In the genomic region with DNA sequence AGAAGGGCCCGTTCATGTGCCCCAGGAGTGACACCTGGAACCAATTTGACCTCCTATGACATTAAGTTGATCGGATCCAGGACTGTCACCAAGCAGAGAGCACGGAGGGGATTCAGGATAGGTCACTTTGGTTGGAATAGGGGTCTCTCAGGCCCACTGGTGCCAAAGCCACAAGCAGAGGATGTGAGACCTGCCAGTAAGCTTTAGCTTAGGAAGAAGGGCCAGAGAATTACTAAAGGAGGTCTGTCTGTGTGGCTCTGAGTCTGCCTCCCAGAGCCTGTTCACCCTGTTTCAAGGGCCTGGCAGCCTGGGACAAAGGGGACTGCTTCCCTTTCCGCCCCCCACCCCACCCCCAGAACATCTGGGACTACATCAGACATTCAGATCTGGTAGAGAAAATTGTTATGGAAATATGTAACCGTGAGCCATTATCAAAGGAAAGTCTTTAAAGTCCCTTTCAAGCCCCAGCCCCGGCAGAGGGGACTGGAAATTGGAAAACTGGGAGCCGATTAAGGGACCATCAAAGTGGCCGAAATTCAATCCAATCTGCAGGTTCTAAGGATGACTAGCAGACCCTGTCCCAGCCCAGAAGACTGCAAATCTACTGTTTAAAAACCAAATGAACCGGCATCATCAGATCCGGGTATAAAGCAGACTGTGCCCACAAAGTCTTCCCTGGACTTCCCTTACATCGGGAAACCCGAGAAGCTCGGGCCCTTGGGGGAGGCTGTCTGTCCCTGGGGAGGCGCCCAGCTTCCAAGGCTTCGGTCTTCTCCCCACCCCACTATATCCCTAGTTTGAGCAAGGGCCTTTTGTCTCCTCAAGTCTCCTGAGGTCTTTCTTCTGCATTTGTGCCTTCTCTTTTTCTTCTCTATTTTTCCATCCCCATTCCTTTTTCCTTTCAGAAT, we compare ENCODE assay signal across 34 mouse cellular contexts. TPM values are rescaled to one million over a fixed set of nuclear protein-coding genes. Genes with fewer than 3 reads are reported as not detected.
A peak's percentile ranks its signal among the peaks of the same experiment; 100 is the strongest.
DNase-seq lines count a peak whose midpoint lies in the region; ATAC-seq lines count a peak whose summit lies in the region.
"Had no signal": no experiment of that assay in that cellular context is flagged by ENCODE, and none has a peak within 500 bp of the region (broad histone marks: within the 10 kb centered on the region; RNA-seq: fewer than 3 reads in every experiment).

No protein-coding gene starts in this region.

- no peak overlapping the region for H3K9ac ChIP-seq in liver, embryonic 12.5 days
- H3K9ac ChIP-seq: liver, embryonic 15.5 days; lung, embryonic 15.5 days; neural tube, embryonic 12.5 days had no signal

- no peak overlapping the region for H3K4me2 ChIP-seq in liver, embryonic 12.5 days
- H3K4me2 ChIP-seq: liver, embryonic 15.5 days; lung, embryonic 15.5 days; neural tube, embryonic 12.5 days had no signal

- no peak overlapping the region for H3K27ac ChIP-seq in liver, embryonic 12.5 days
- H3K27ac ChIP-seq in embryonic facial prominence, embryonic 10.5 days (replicated peaks): peak overlapping the region; percentile 71
- H3K27ac ChIP-seq in limb, embryonic 10.5 days: peak overlapping the region; percentile 89
- H3K27ac ChIP-seq: heart, embryonic 10.5 days; layer of hippocampus, adult 2 months; liver, embryonic 15.5 days; lung, embryonic 15.5 days; neural tube, embryonic 12.5 days had no signal

- no peaks in the 10 kb centered on the region for H3K9me3 ChIP-seq in liver, embryonic 12.5 days (replicated peaks)
- no peaks in the 10 kb centered on the region for H3K9me3 ChIP-seq in embryonic facial prominence, embryonic 10.5 days
- H3K9me3 ChIP-seq in limb, embryonic 10.5 days (replicated peaks): no peaks in the 10 kb centered on the region
- H3K9me3 ChIP-seq: heart, embryonic 10.5 days; liver, embryonic 15.5 days; lung, embryonic 15.5 days; neural tube, embryonic 12.5 days had no signal

- no peak for ATAC-seq in liver, embryonic 12.5 days
- ATAC-seq: forebrain, embryonic 16.5 days; hindbrain, embryonic 16.5 days; intestine, postnatal 0 days had no signal

- peaks cover 79% of the 10 kb centered on the region for H3K27me3 ChIP-seq in liver, embryonic 12.5 days (replicated peaks)
- peaks cover 81% of the 10 kb centered on the region for H3K27me3 ChIP-seq in embryonic facial prominence, embryonic 10.5 days (replicated peaks; ENCODE audit: low read depth, poor library complexity, severe bottlenecking)
- H3K27me3 ChIP-seq in limb, embryonic 10.5 days (ENCODE audit: low read depth, poor library complexity, severe bottlenecking): peaks cover 75% of the 10 kb centered on the region

- H3K4me1 ChIP-seq in liver, embryonic 12.5 days: peaks cover 20% of the 10 kb centered on the region
- peaks cover 80% of the 10 kb centered on the region for H3K4me1 ChIP-seq in embryonic facial prominence, embryonic 10.5 days
- H3K4me1 ChIP-seq in limb, embryonic 10.5 days: peaks cover 71% of the 10 kb centered on the region

- H3K4me3 ChIP-seq in liver, embryonic 12.5 days: no peak overlapping the region
- H3K4me3 ChIP-seq in embryonic facial prominence, embryonic 10.5 days: peak overlapping the region; percentile 58
- H3K4me3 ChIP-seq in limb, embryonic 10.5 days: peak overlapping the region; percentile 26
- H3K4me3 ChIP-seq: erythroblast, embryonic 14.5 days; heart, embryonic 10.5 days; layer of hippocampus, adult 2 months; liver, embryonic 15.5 days; lung, embryonic 15.5 days; neural tube, embryonic 12.5 days had no signal

- WGBS in liver, embryonic 12.5 days (ENCODE audit: insufficient replicate concordance): 7% methylated on average over 15 of the region's 15 CpGs
- WGBS in embryonic facial prominence, embryonic 10.5 days: 2% methylated on average over 15 of the region's 15 CpGs
- WGBS in limb, embryonic 10.5 days: 3% methylated on average over 15 of the region's 15 CpGs

- H3K36me3 ChIP-seq in liver, embryonic 12.5 days: no peaks in the 10 kb centered on the region
- H3K36me3 ChIP-seq in embryonic facial prominence, embryonic 10.5 days (replicated peaks): no peaks in the 10 kb centered on the region
- H3K36me3 ChIP-seq in limb, embryonic 10.5 days: no peaks in the 10 kb centered on the region
- H3K36me3 ChIP-seq: heart, embryonic 10.5 days; liver, embryonic 15.5 days; lung, embryonic 15.5 days; neural tube, embryonic 12.5 days had no signal

- DNase-seq in embryo, embryonic 10 days (ENCODE audit: low spot score): peak; percentile 17
- no peak for DNase-seq in embryo, embryonic 11 days
- DNase-seq in liver: peak; percentile 2
- DNase-seq in embryonic facial prominence, embryonic 10.5 days (ENCODE audit: low spot score): peak; percentile 57
- DNase-seq in limb, embryonic 10.5 days (ENCODE audit: low spot score): peak; percentile 54
- DNase-seq in adrenal gland, postnatal 25 days: no peak
- DNase-seq in frontal cortex, postnatal 10 days (ENCODE audit: low spot score in 2 of 2): no peak
- DNase-seq: adrenal gland, postnatal 14 days; cerebellum, adult 11 months; cerebellum, adult 9-11 months; heart, postnatal 4 days; kidney, postnatal 25 days; retina, postnatal 1 day; thymus, postnatal 14 days had no signal

RNA-seq across cellular contexts. Expression of a gene that starts 13.5 kb away (rescaled TPM):
- 0.69 and 0.76 TPM in 2 replicates for polyA plus RNA-seq in liver, embryonic 12.5 days (2016; fragmentation: Nextera tagmentation; extraction: Ambion mirVana)
- 41.8 and 43.5 TPM in 2 replicates for polyA plus RNA-seq in embryonic facial prominence, embryonic 10.5 days (2016; fragmentation: Nextera tagmentation; extraction: Ambion mirVana)
- 31.1 and 37.4 TPM in 2 replicates for polyA plus RNA-seq in limb, embryonic 10.5 days (2016; fragmentation: Nextera tagmentation; extraction: Ambion mirVana)
- total RNA-seq in adrenal gland, postnatal 25 days (2021): not detected in 2 replicates
- total RNA-seq: adrenal gland, postnatal 14 days; common myeloid progenitor, adult 5-6 weeks; gastrocnemius, adult 18-20 months; granulocyte monocyte progenitor cell, adult 5-6 weeks; heart, postnatal 4 days; megakaryocyte-erythroid progenitor cell, adult 5-6 weeks had no signal
- polyA plus RNA-seq: erythroblast, embryonic 14.5 days; intestine, postnatal 0 days; spleen, adult 2 months had no signal

RNA-seq across cellular contexts. Expression of a gene that starts 26.5 kb away (rescaled TPM):
- not detected in 2 replicates for polyA plus RNA-seq in liver, embryonic 12.5 days (2016; fragmentation: Nextera tagmentation; extraction: Ambion mirVana)
- polyA plus RNA-seq in embryonic facial prominence, embryonic 10.5 days (2016; fragmentation: Nextera tagmentation; extraction: Ambion mirVana): 0.41 and 0.70 TPM in 2 replicates
- polyA plus RNA-seq in limb, embryonic 10.5 days (2016; fragmentation: Nextera tagmentation; extraction: Ambion mirVana): 0.76 and 0.98 TPM in 2 replicates
- total RNA-seq in adrenal gland, postnatal 25 days (2021): not detected in 2 replicates
- total RNA-seq: adrenal gland, postnatal 14 days; common myeloid progenitor, adult 5-6 weeks; gastrocnemius, adult 18-20 months; granulocyte monocyte progenitor cell, adult 5-6 weeks; heart, postnatal 4 days; layer of hippocampus, adult 2 months; layer of hippocampus, postnatal 25 days; megakaryocyte-erythroid progenitor cell, adult 5-6 weeks had no signal
- polyA plus RNA-seq: erythroblast, embryonic 14.5 days; forebrain, embryonic 16.5 days; hindbrain, embryonic 16.5 days; intestine, postnatal 0 days; kidney, embryonic 14.5 days; liver, embryonic 15.5 days; lung, embryonic 15.5 days; neural tube, embryonic 12.5 days; spleen, adult 2 months had no signal

RNA-seq across cellular contexts. Expression of a gene that starts 49.8 kb away (rescaled TPM):
- not detected in 2 replicates for polyA plus RNA-seq in liver, embryonic 12.5 days (2016; fragmentation: Nextera tagmentation; extraction: Ambion mirVana)
- polyA plus RNA-seq in embryonic facial prominence, embryonic 10.5 days (2016; fragmentation: Nextera tagmentation; extraction: Ambion mirVana): not detected in 2 replicates
- not detected in 2 replicates for polyA plus RNA-seq in limb, embryonic 10.5 days (2016; fragmentation: Nextera tagmentation; extraction: Ambion mirVana)
- not detected in 2 replicates for total RNA-seq in adrenal gland, postnatal 25 days (2021)
- total RNA-seq: adrenal gland, postnatal 14 days; common myeloid progenitor, adult 5-6 weeks; gastrocnemius, adult 18-20 months; granulocyte monocyte progenitor cell, adult 5-6 weeks; heart, postnatal 4 days; layer of hippocampus, adult 2 months; layer of hippocampus, postnatal 25 days; megakaryocyte-erythroid progenitor cell, adult 5-6 weeks had no signal
- polyA plus RNA-seq: erythroblast, embryonic 14.5 days; forebrain, embryonic 16.5 days; heart, embryonic 10.5 days; heart, embryonic 16.5 days; hindbrain, embryonic 16.5 days; intestine, postnatal 0 days; kidney, embryonic 14.5 days; limb, embryonic 14.5 days; liver, embryonic 15.5 days; lung, embryonic 15.5 days; neural tube, embryonic 12.5 days; spleen, adult 2 months; testis, adult 2 months had no signal

RNA-seq across cellular contexts. Expression of a gene that starts 50.1 kb away (rescaled TPM):
- polyA plus RNA-seq in liver, embryonic 12.5 days (2016; fragmentation: Nextera tagmentation; extraction: Ambion mirVana): 17.0 and 19.0 TPM in 2 replicates
- polyA plus RNA-seq in embryonic facial prominence, embryonic 10.5 days (2016; fragmentation: Nextera tagmentation; extraction: Ambion mirVana): 64.9 and 70.0 TPM in 2 replicates
- polyA plus RNA-seq in limb, embryonic 10.5 days (2016; fragmentation: Nextera tagmentation; extraction: Ambion mirVana): 66.4 and 78.1 TPM in 2 replicates
- 33.3 and 38.3 TPM in 2 replicates for total RNA-seq in adrenal gland, postnatal 25 days (2021)

Comparison
In these comparisons a context has a peak if more than half of its experiments do, and no peak if none do; other contexts are left out.
1. DNase-seq: peak in embryo, embryonic 10 days (single experiment), liver (single experiment), embryonic facial prominence, embryonic 10.5 days (single experiment) and limb, embryonic 10.5 days (single experiment); none in embryo, embryonic 11 days (single experiment), adrenal gland, postnatal 25 days (single experiment) and frontal cortex, postnatal 10 days (0 of 2).
2. RNA of a gene that starts 13.5 kb away (polyA plus RNA-seq): 41.8 to 43.5 TPM in embryonic facial prominence, embryonic 10.5 days and 31.1 to 37.4 TPM in limb, embryonic 10.5 days; 0.69 to 0.76 TPM in liver, embryonic 12.5 days; every median in the first group is over 10 times any median in the second.